Mouse (Mus musculus) heart, embryonic 11.5 days (tissue): Measurements from ENCODE around the gene Ubqln3. TPM values are rescaled to one million over a fixed set of nuclear protein-coding genes. Genes with fewer than 3 reads are reported as not detected.

ENCODE experiments used
- ATAC-seq: fragments of 200-750 bp; cut with Nextera tagmentation; replicated peaks from 2 replicates; pipeline ENCODE4 v1.8.0; 2017; ENCODE audit warnings: moderate library complexity; ENCODE audit not compliant: insufficient number of reproducible peaks, low FRiP score, low TSS enrichment
- H3K27ac ChIP-seq: fragments of 300-500 bp; sonication (generic); 2 replicates; pipeline ENCODE4 v1.5.1; 2014; ENCODE audit warnings: mild to moderate bottlenecking, low read depth, low read length
- H3K27me3 ChIP-seq: fragments of 300-500 bp; sonication (generic); 2 replicates; pipeline ENCODE4 v1.6.1; 2014; ENCODE audit warnings: mild to moderate bottlenecking, low read length, mixed read lengths; ENCODE audit not compliant: control insufficient read depth, insufficient read depth
- H3K36me3 ChIP-seq: fragments of 300-500 bp; sonication (generic); 2 replicates; pipeline ENCODE4 v1.6.1; 2014; ENCODE audit warnings: mild to moderate bottlenecking, low read length, moderate library complexity, mixed read lengths; ENCODE audit not compliant: control insufficient read depth, insufficient read depth
- H3K4me1 ChIP-seq: fragments of 300-500 bp; sonication (generic); 2 replicates; pipeline ENCODE4 v1.6.1; 2014; ENCODE audit warnings: low read length; ENCODE audit not compliant: control insufficient read depth, insufficient read depth
- H3K4me2 ChIP-seq: fragments of 300-500 bp; sonication (generic); 2 replicates; pipeline ENCODE4 v1.6.1; 2014; ENCODE audit warnings: mild to moderate bottlenecking, moderate library complexity
- H3K4me3 ChIP-seq: fragments of 300-500 bp; sonication (generic); 2 replicates; pipeline ENCODE4 v1.5.1; 2014; ENCODE audit warnings: low read depth, low read length
- H3K9ac ChIP-seq: fragments of 300-500 bp; sonication (generic); 2 replicates; pipeline ENCODE4 v1.6.1; 2014; ENCODE audit warnings: mild to moderate bottlenecking, low read depth, low read length, moderate library complexity
- H3K9me3 ChIP-seq: fragments of 300-500 bp; sonication (generic); replicated peaks from 2 replicates; pipeline ENCODE4 v1.6.1; 2016; ENCODE audit warnings: low read length; ENCODE audit not compliant: control insufficient read depth
- WGBS: fragments of 180-500 bp; shearing (Covaris S2); extraction: QIAGEN DNeasy Blood & Tissue Kit; methylation state at CpG from one replicate; pipeline ENCODE4 v1.1.7; 2014; ENCODE audit not compliant: insufficient replicate concordance; 5-methylcytosine and 5-hydroxymethylcytosine counted together
- polyA plus RNA-seq: library from polyadenylated mRNA; unstranded; fragments of >200 nt; fragmentation: Nextera tagmentation; extraction: Ambion mirVana; gene quantifications from 2 replicates; pipeline ENCODE4 v1.2.1, GENCODE M21; 2014

The Ubqln3 gene
- polyA plus RNA-seq, 1 experiment from 2014 or later, result not detected

GRCm38 (mm10) chr7:104137305-104137704 is 5.8 kb downstream of the Ubqln3 start, which contains the start of gene Olfr643:
TSS of gene Olfr643 (minus strand) at chr7:104137405.
- no peak within 1 kb of the TSS for H3K9ac ChIP-seq
- H3K9me3 ChIP-seq, result no peaks in the 10 kb centered on the region
- no peaks in the 10 kb centered on the region for H3K36me3 ChIP-seq
- no peak within 1 kb of the TSS for H3K4me3 ChIP-seq
- no peak within 1 kb of the TSS for H3K27ac ChIP-seq
- H3K4me1 ChIP-seq, result no peaks in the 10 kb centered on the region
- ATAC-seq, result no peak
- WGBS, result 80% methylated on average over 5 of the region's 5 CpGs
- no peaks in the 10 kb centered on the region for H3K27me3 ChIP-seq
- H3K4me2 ChIP-seq, result no peak within 1 kb of the TSS

- Histone ChIP-seq H3K9me3 (no peaks in the 10 kb centered on the region), H3K36me3 (no peaks in the 10 kb centered on the region), H3K27ac (no peak within 1 kb of the TSS), H3K27me3 (no peaks in the 10 kb centered on the region), H3K4me2 (no peak within 1 kb of the TSS), H3K4me1 (no peaks in the 10 kb centered on the region), H3K9ac (no peak within 1 kb of the TSS), H3K4me3 (no peak within 1 kb of the TSS)
- WGBS, result 82% methylated on average over 5 of the region's 5 CpGs
- no peak for ATAC-seq
These were observed 13.4 kb downstream of the Ubqln3 start, which contains the start of gene Ubqln5 for GRCm38 (mm10) chr7:104129726-104130125. TSS of gene Ubqln5 (minus strand) at chr7:104129826.

GRCm38 (mm10) chr7:104104757-104104972 is 38.4 kb downstream of the Ubqln3 start, which contains the start of gene Olfr646:
TSS of gene Olfr646 (plus strand) at chr7:104104873.
- Histone ChIP-seq H3K4me2 (no peak within 1 kb of the TSS), H3K9me3 (no peaks in the 10 kb centered on the region)
- no peak for ATAC-seq

DNA sequence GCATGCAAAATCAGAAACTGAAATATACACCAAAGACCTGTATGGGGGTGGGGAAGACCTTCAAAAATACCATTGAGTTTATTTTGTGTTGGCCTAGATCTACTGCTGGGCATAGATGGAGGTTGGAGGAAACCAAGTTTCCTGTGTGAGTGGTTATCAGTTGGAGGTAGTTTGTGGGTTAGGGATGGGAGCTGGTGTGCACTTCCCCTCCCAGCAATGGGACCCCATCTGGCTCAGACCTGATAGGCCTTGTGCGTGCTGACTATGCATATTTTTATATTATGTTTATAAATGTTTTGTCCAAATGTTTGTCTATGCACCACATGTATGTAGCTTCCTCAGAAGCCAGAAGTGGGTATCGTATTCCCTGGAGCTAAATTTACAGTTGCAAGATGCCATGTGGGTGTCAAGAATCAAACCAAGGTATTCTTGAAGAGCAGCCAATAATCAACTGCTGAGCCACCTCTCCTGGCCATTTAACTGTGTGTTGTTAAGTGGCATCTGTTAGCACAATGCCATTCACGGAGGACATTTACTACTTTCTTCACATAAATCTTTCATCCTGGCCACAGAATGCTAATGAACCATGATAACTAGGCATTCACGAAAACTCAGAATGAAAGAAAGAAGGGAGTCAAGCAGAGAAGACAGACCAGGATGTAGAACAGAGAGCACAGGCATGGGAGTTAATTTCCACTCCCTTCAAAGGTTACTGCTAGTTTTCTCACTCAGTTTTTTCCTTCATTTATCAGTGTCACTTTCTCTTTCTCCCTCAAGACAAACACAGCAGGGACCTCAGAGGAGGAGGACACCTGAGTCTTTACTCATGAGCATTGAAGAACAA is 38.9 kb downstream of the Ubqln3 start:
- Histone ChIP-seq H3K4me2 (no peak overlapping the region), H3K27me3 (no peaks in the 10 kb centered on the region), H3K27ac (no peak overlapping the region), H3K9ac (no peak overlapping the region), H3K4me1 (no peaks in the 10 kb centered on the region), H3K36me3 (no peaks in the 10 kb centered on the region), H3K9me3 (no peaks in the 10 kb centered on the region), H3K4me3 (no peak overlapping the region)
- WGBS, result 59% methylated on average over 4 of the region's 4 CpGs
- ATAC-seq, result no peak

More at GRCm38 (mm10) chr7:104104757-104104972, 38.4 kb downstream of the Ubqln3 start, which contains the start of gene Olfr646:
- Histone ChIP-seq H3K4me3 (no peak within 1 kb of the TSS), H3K9ac (no peak within 1 kb of the TSS), H3K36me3 (no peaks in the 10 kb centered on the region), H3K27ac (no peak within 1 kb of the TSS), H3K4me1 (no peaks in the 10 kb centered on the region), H3K27me3 (no peaks in the 10 kb centered on the region)

Other genes starting within 250 kb of the Ubqln3 start
- gene Olfr64, start 248.8 kb downstream of the Ubqln3 start, polyA plus RNA-seq, result not detected in 2 replicates
- not detected in 2 replicates for gene Olfr65, start 239.8 kb downstream of the Ubqln3 start, polyA plus RNA-seq
- not detected in 2 replicates for gene Olfr631, start 214.5 kb downstream of the Ubqln3 start, polyA plus RNA-seq
- gene Olfr632, start 208.9 kb downstream of the Ubqln3 start, polyA plus RNA-seq, result 0.07 and 0.11 TPM in 2 replicates
- not detected in 2 replicates for gene Olfr633, start 198.8 kb downstream of the Ubqln3 start, polyA plus RNA-seq
- not detected in 2 replicates for gene Olfr635, start 172.1 kb downstream of the Ubqln3 start, polyA plus RNA-seq
- gene Olfr638, start 144.5 kb downstream of the Ubqln3 start, polyA plus RNA-seq, result not detected in 2 replicates
- 0.03 TPM in 1 of 2 replicates, not detected in the other for gene Olfr639, start 126.0 kb downstream of the Ubqln3 start, polyA plus RNA-seq
- not detected in 2 replicates for gene Olfr640, start 117.7 kb downstream of the Ubqln3 start, polyA plus RNA-seq
- not detected in 2 replicates for gene Olfr641, start 107.8 kb downstream of the Ubqln3 start, polyA plus RNA-seq
- gene Olfr642, start 90.6 kb downstream of the Ubqln3 start, polyA plus RNA-seq, result not detected in 2 replicates
- gene 4930516K23Rik, start 81.8 kb downstream of the Ubqln3 start, polyA plus RNA-seq, result not detected in 2 replicates
- gene Olfr644, start 71.4 kb downstream of the Ubqln3 start, polyA plus RNA-seq, result not detected in 2 replicates
- gene Olfr645, start 57.8 kb downstream of the Ubqln3 start, polyA plus RNA-seq, result not detected in 2 replicates
- not detected in 2 replicates for gene Olfr646, start 38.4 kb downstream of the Ubqln3 start, polyA plus RNA-seq
- gene Ubqln5, start 13.5 kb downstream of the Ubqln3 start, polyA plus RNA-seq, result not detected in 2 replicates
- gene Olfr643, start 5.9 kb downstream of the Ubqln3 start, polyA plus RNA-seq, result not detected in 2 replicates
- not detected in 2 replicates for gene Ubqlnl, start 7.3 kb upstream of the Ubqln3 start, polyA plus RNA-seq
- not detected in 2 replicates for gene Olfm5, start 21.6 kb upstream of the Ubqln3 start, polyA plus RNA-seq
- gene Olfr648, start 40.1 kb upstream of the Ubqln3 start, polyA plus RNA-seq, result 0.24 and 0.30 TPM in 2 replicates
- not detected in 2 replicates for gene Olfr649, start 52.7 kb upstream of the Ubqln3 start, polyA plus RNA-seq
- 9.8 and 9.9 TPM in 2 replicates for gene Trim6, start 75.5 kb upstream of the Ubqln3 start, polyA plus RNA-seq
- gene Trim34a, start 101.2 kb upstream of the Ubqln3 start, polyA plus RNA-seq, result 2.2 and 2.9 TPM in 2 replicates
- gene Trim5, start 144.8 kb upstream of the Ubqln3 start, polyA plus RNA-seq, result 0.42 and 0.57 TPM in 2 replicates
- gene Trim12a, start 172.2 kb upstream of the Ubqln3 start, polyA plus RNA-seq, result 9.3 and 10.6 TPM in 2 replicates
- gene Trim34b, start 186.2 kb upstream of the Ubqln3 start, polyA plus RNA-seq, result 0.20 TPM in 1 of 2 replicates, not detected in the other
- gene Trim12c, start 210.1 kb upstream of the Ubqln3 start, polyA plus RNA-seq, result 1.6 and 2.8 TPM in 2 replicates
- 0.16 TPM in 1 of 2 replicates, not detected in the other for gene Trim30b, start 226.6 kb upstream of the Ubqln3 start, polyA plus RNA-seq